10 mouse cellular contexts compared by ENCODE assay signal in genomic region chr6:57609631-57610030, GRCm38 (mm10). TPM values are rescaled to one million over a fixed set of nuclear protein-coding genes. Genes with fewer than 3 reads are reported as not detected.
DNase-seq lines count a peak whose midpoint lies in the region; ATAC-seq and TF ChIP-seq lines count a peak whose summit lies in the region.
"Had no signal": no experiment of that assay in that cellular context is flagged by ENCODE, and none has a peak within 500 bp of the region (broad histone marks: within the 10 kb centered on the region; RNA-seq: fewer than 3 reads in every experiment).

No protein-coding gene starts in this region.

- ATAC-seq in embryonic facial prominence, embryonic 11.5 days (replicated peaks; ENCODE audit: insufficient number of reproducible peaks, low FRiP score, low TSS enrichment, low read depth), result no peak
- no peak for ATAC-seq in liver, postnatal 0 days
- ATAC-seq in liver, embryonic 11.5 days (replicated peaks; ENCODE audit: low FRiP score), result no peak

- no peak overlapping the region for H3K9ac ChIP-seq in embryonic facial prominence, embryonic 11.5 days (replicated peaks; ENCODE audit: low read length)
- no peak overlapping the region for H3K9ac ChIP-seq in liver, postnatal 0 days (replicated peaks)
- no peak overlapping the region for H3K9ac ChIP-seq in liver, embryonic 11.5 days (ENCODE audit: low read depth, low read length)
- H3K9ac ChIP-seq: liver, embryonic 15.5 days had no signal

- H3K4me3 ChIP-seq in embryonic facial prominence, embryonic 11.5 days (ENCODE audit: low read depth, low read length), result no peak overlapping the region
- no peak overlapping the region for H3K4me3 ChIP-seq in embryonic facial prominence, embryonic 10.5 days
- no peak overlapping the region for H3K4me3 ChIP-seq in liver, postnatal 0 days (ENCODE audit: low read depth, low read length)
- no peak overlapping the region for H3K4me3 ChIP-seq in liver, embryonic 11.5 days (ENCODE audit: low read depth, low read length)
- H3K4me3 ChIP-seq: liver, embryonic 15.5 days had no signal

- no peaks in the 10 kb centered on the region for H3K36me3 ChIP-seq in embryonic facial prominence, embryonic 11.5 days (replicated peaks; ENCODE audit: control insufficient read depth, insufficient read depth, low read depth, low read length)
- no peaks in the 10 kb centered on the region for H3K36me3 ChIP-seq in embryonic facial prominence, embryonic 10.5 days (replicated peaks)
- peaks cover 29% of the 10 kb centered on the region for H3K36me3 ChIP-seq in liver, postnatal 0 days (replicated peaks; ENCODE audit: insufficient read depth, low read length)
- H3K36me3 ChIP-seq in liver, embryonic 11.5 days (ENCODE audit: control insufficient read depth, insufficient read depth, low read length), result no peaks in the 10 kb centered on the region

- TF ChIP-seq CTCF in liver, postnatal 0 days (IDR thresholded peaks at IDR 0.05; ENCODE audit: low read depth), result peak; percentile 42
- no peak for TF ChIP-seq CTCF in brain, embryonic 14.5 days (IDR thresholded peaks at IDR 0.05; ENCODE audit: borderline replicate concordance, extremely low read depth, insufficient read depth, insufficient read length)

- H3K27me3 ChIP-seq in embryonic facial prominence, embryonic 11.5 days (ENCODE audit: control insufficient read depth, insufficient read depth, low read length), result no peaks in the 10 kb centered on the region
- no peaks in the 10 kb centered on the region for H3K27me3 ChIP-seq in embryonic facial prominence, embryonic 10.5 days (replicated peaks; ENCODE audit: low read depth, poor library complexity, severe bottlenecking)
- no peaks in the 10 kb centered on the region for H3K27me3 ChIP-seq in liver, postnatal 0 days (ENCODE audit: insufficient read depth, low read length)
- H3K27me3 ChIP-seq in liver, embryonic 11.5 days (replicated peaks; ENCODE audit: control insufficient read depth, insufficient read depth, low read length), result no peaks in the 10 kb centered on the region
- H3K27me3 ChIP-seq: liver, embryonic 15.5 days had no signal

- TF ChIP-seq POLR2A in brain, embryonic 14.5 days (IDR thresholded peaks at IDR 0.05; ENCODE audit: borderline replicate concordance, extremely low read depth, insufficient read depth, insufficient read length, poor library complexity, severe bottlenecking), result no peak

- peak; percentile 9 for DNase-seq in embryonic facial prominence, embryonic 11.5 days (ENCODE audit: low spot score)
- DNase-seq in embryonic facial prominence, embryonic 10.5 days (ENCODE audit: low spot score), result no peak
- no peak for DNase-seq in liver, postnatal 0 days
- DNase-seq in liver, embryonic 11.5 days (ENCODE audit: low spot score), result no peak
- peak; percentile 55 for DNase-seq in brain, embryonic 14.5 days (ENCODE audit: low read depth)
- peak; percentile 12 for DNase-seq in mesoderm, embryonic 11.5 days (ENCODE audit: low read depth, low spot score)
- DNase-seq in urinary bladder, adult 18-20 months (ENCODE audit: low spot score in 2 of 2), result no peak
- DNase-seq in layer of hippocampus, adult 11-12 months (ENCODE audit: low spot score), result no peak
- DNase-seq: thymus, postnatal 14 days had no signal

- H3K4me2 ChIP-seq in embryonic facial prominence, embryonic 11.5 days (ENCODE audit: low read depth, low read length), result no peak overlapping the region
- no peak overlapping the region for H3K4me2 ChIP-seq in liver, postnatal 0 days (ENCODE audit: low read depth, low read length)
- H3K4me2 ChIP-seq in liver, embryonic 11.5 days, result no peak overlapping the region
- H3K4me2 ChIP-seq: liver, embryonic 15.5 days had no signal

- no peaks in the 10 kb centered on the region for H3K9me3 ChIP-seq in embryonic facial prominence, embryonic 11.5 days (replicated peaks; ENCODE audit: control insufficient read depth, low read length)
- no peaks in the 10 kb centered on the region for H3K9me3 ChIP-seq in embryonic facial prominence, embryonic 10.5 days
- H3K9me3 ChIP-seq in liver, postnatal 0 days (ENCODE audit: low read length), result no peaks in the 10 kb centered on the region
- H3K9me3 ChIP-seq in liver, embryonic 11.5 days (ENCODE audit: control insufficient read depth, low read length), result no peaks in the 10 kb centered on the region
- H3K9me3 ChIP-seq: liver, embryonic 15.5 days had no signal

- H3K27ac ChIP-seq in embryonic facial prominence, embryonic 11.5 days (replicated peaks; ENCODE audit: low read depth, low read length), result no peak overlapping the region
- H3K27ac ChIP-seq in embryonic facial prominence, embryonic 10.5 days (replicated peaks), result no peak overlapping the region
- no peak overlapping the region for H3K27ac ChIP-seq in liver, postnatal 0 days (ENCODE audit: low read depth)
- no peak overlapping the region for H3K27ac ChIP-seq in liver, embryonic 11.5 days (ENCODE audit: low read depth, low read length)
- H3K27ac ChIP-seq: liver, embryonic 15.5 days had no signal

- TF ChIP-seq EP300 in liver, postnatal 0 days (IDR thresholded peaks at IDR 0.05; ENCODE audit: low read depth), result no peak

- 60% methylated on average over 2 of the region's 2 CpGs for WGBS in embryonic facial prominence, embryonic 11.5 days
- WGBS in embryonic facial prominence, embryonic 10.5 days, result 62% methylated on average over 2 of the region's 2 CpGs
- WGBS in liver, postnatal 0 days (ENCODE audit: insufficient replicate concordance), result 52% methylated on average over 2 of the region's 2 CpGs
- 47% methylated on average over 2 of the region's 2 CpGs for WGBS in liver, embryonic 11.5 days

- no peaks in the 10 kb centered on the region for H3K4me1 ChIP-seq in embryonic facial prominence, embryonic 11.5 days (ENCODE audit: control insufficient read depth, insufficient read depth, low read length)
- no peaks in the 10 kb centered on the region for H3K4me1 ChIP-seq in embryonic facial prominence, embryonic 10.5 days
- H3K4me1 ChIP-seq in liver, postnatal 0 days (ENCODE audit: insufficient read depth), result no peaks in the 10 kb centered on the region
- no peaks in the 10 kb centered on the region for H3K4me1 ChIP-seq in liver, embryonic 11.5 days (replicated peaks; ENCODE audit: control insufficient read depth, insufficient read depth, low read length)
- H3K4me1 ChIP-seq: liver, embryonic 15.5 days had no signal

RNA-seq across cellular contexts. Expression of gene Herc6, which starts 28.8 kb away (rescaled TPM):
- polyA plus RNA-seq in embryonic facial prominence, embryonic 11.5 days (2014; fragmentation: Nextera tagmentation; extraction: Ambion mirVana), result 3.5 and 3.8 TPM in 2 replicates
- 3.1 and 3.2 TPM in 2 replicates for polyA plus RNA-seq in embryonic facial prominence, embryonic 10.5 days (2016; fragmentation: Nextera tagmentation; extraction: Ambion mirVana)
- polyA plus RNA-seq in liver, postnatal 0 days (2015; fragmentation: Nextera tagmentation; extraction: Ambion mirVana), result 5.0 and 5.5 TPM in 2 replicates
- 4.6 and 5.2 TPM in 2 replicates for polyA plus RNA-seq in liver, embryonic 11.5 days (2014; fragmentation: Nextera tagmentation; extraction: Ambion mirVana)
- 0.78 and 0.96 TPM in 2 replicates for polyA plus RNA-seq in brain, embryonic 14.5 days (2012; rRNA removed)

Comparison
In these comparisons a context has a peak if more than half of its experiments do, and no peak if none do; other contexts are left out.
1. DNase-seq: peak in embryonic facial prominence, embryonic 11.5 days (single experiment), brain, embryonic 14.5 days (single experiment) and mesoderm, embryonic 11.5 days (single experiment); none in embryonic facial prominence, embryonic 10.5 days (single experiment), liver, postnatal 0 days (single experiment), liver, embryonic 11.5 days (single experiment), urinary bladder, adult 18-20 months (0 of 2) and layer of hippocampus, adult 11-12 months (single experiment).